Mouse (Mus musculus) liver, embryonic 14.5 days (tissue): Measurements from ENCODE around the gene Mamdc4. TPM values are rescaled to one million over a fixed set of nuclear protein-coding genes. Genes with fewer than 3 reads are reported as not detected.

ENCODE experiments used
- ATAC-seq: fragments of 200-750 bp; cut with Nextera tagmentation; 2 replicates; pipeline ENCODE4 v1.8.0; 2017; ENCODE audit warnings: moderate number of reproducible peaks, mild to moderate bottlenecking, moderate library complexity; ENCODE audit not compliant: insufficient read depth
- DNase-seq, 3 experiments: peaks; one replicate each; pipeline ENCODE4 v3.0.0-alpha.2; 2012 to 2013; ENCODE audit warnings: low read depth in 3 of 3, low spot score in 3 of 3
- H3K27ac ChIP-seq: fragments of 300-500 bp; sonication (generic); 2 replicates; pipeline ENCODE4 v1.5.1; 2014; ENCODE audit warnings: moderate library complexity, mild to moderate bottlenecking, control low read depth, inconsistent platforms
- H3K27me3 ChIP-seq: fragments of 300-500 bp; sonication (generic); 2 replicates; pipeline ENCODE4 v1.6.1; 2014; ENCODE audit warnings: mild to moderate bottlenecking, low read length, moderate library complexity; ENCODE audit not compliant: control insufficient read depth, insufficient read depth
- H3K36me3 ChIP-seq: fragments of 300-500 bp; sonication (generic); replicated peaks from 2 replicates; pipeline ENCODE4 v1.6.1; 2014; ENCODE audit warnings: low read depth; ENCODE audit not compliant: control insufficient read depth, insufficient read depth
- H3K4me1 ChIP-seq, 2 experiments: fragments of 200-500 bp in 1 of 2; fragments of 300-500 bp in 1 of 2; sonication (generic) in 1 of 2; replicated peaks; 2 replicates each; pipeline ENCODE4 v1.6.1; 2012 to 2014; ENCODE audit warnings: antibody characterized with exemption in 1 of 2, inconsistent platforms in 1 of 2, low read length in 1 of 2; ENCODE audit not compliant: control insufficient read depth in 2 of 2, insufficient read depth in 2 of 2
- H3K4me2 ChIP-seq: fragments of 300-500 bp; sonication (generic); 2 replicates; pipeline ENCODE4 v1.6.1; 2014; ENCODE audit warnings: low read depth, mild to moderate bottlenecking, control low read depth, moderate library complexity
- H3K4me3 ChIP-seq, 2 experiments: fragments of 200-500 bp in 1 of 2; fragments of 300-500 bp in 1 of 2; sonication (generic) in 1 of 2; 2 replicates each; pipeline ENCODE4 v1.5.1; 2012 to 2014; ENCODE audit warnings: low read depth in 2 of 2, low read length in 2 of 2, mild to moderate bottlenecking in 2 of 2, control low read depth in 1 of 2, inconsistent platforms in 1 of 2, moderate library complexity in 1 of 2; ENCODE audit not compliant: insufficient read depth in 1 of 2
- H3K9ac ChIP-seq: fragments of 300-500 bp; sonication (generic); replicated peaks from 2 replicates; pipeline ENCODE4 v1.6.1; 2014; ENCODE audit warnings: mild to moderate bottlenecking, control low read depth, moderate library complexity
- H3K9me3 ChIP-seq: fragments of 300-500 bp; sonication (generic); 2 replicates; pipeline ENCODE4 v1.6.1; 2016; ENCODE audit warnings: low read length, mixed read lengths; ENCODE audit not compliant: control insufficient read depth
- CTCF ChIP-seq: IDR thresholded peaks from 2 replicates; pipeline ENCODE4 v1.5.1; 2016; ENCODE audit warnings: antibody characterized with exemption, low read depth, control low read depth
- EP300 ChIP-seq: IDR thresholded peaks from 2 replicates; pipeline ENCODE4 v1.6.1; 2016; ENCODE audit warnings: antibody characterized with exemption, low read depth
- WGBS: fragments of 180-500 bp; shearing (Covaris S2); extraction: QIAGEN DNeasy Blood & Tissue Kit; methylation state at CpG from one replicate; pipeline ENCODE4 v1.1.7; 2014; ENCODE audit not compliant: insufficient replicate concordance; 5-methylcytosine and 5-hydroxymethylcytosine counted together
- polyA plus RNA-seq, 2 experiments: library from polyadenylated mRNA; depleted of rRNA in 1 of 2; stranded (reverse) in 1 of 2; unstranded in 1 of 2; fragments of >200 nt; fragmentation: Nextera tagmentation in 1 of 2; extraction: Ambion mirVana in 1 of 2; gene quantifications; 2 replicates each; pipeline versions ENCODE4 v1.2.1 to v1.2.3; 2012 to 2014

The Mamdc4 gene
- polyA plus RNA-seq, 2 experiments = 0.25 to 9.7 TPM

- Histone ChIP-seq H3K4me2 (no peak within 1 kb of the TSS), H3K27me3 (peaks cover 23% of the 10 kb centered on the region), H3K27ac (no peak within 1 kb of the TSS), H3K9me3 (no peaks in the 10 kb centered on the region), H3K9ac (no peak within 1 kb of the TSS), H3K4me3 (no peak within 1 kb of the TSS), H3K36me3 (no peaks in the 10 kb centered on the region), H3K4me1 (peaks cover 0 to 6% of the 10 kb centered on the region in 2 experiments; a peak in 2 of 4 replicates)
- DNase-seq (no peak), ATAC-seq (no peak)
- no peak for TF ChIP-seq EP300
- WGBS = 53% methylated on average over 3 of the region's 3 CpGs
Measured at GRCm38 (mm10) chr2:25617578-25617977, 42.9 kb upstream of the Mamdc4 start, which contains the start of gene Ccdc183. TSS of gene Ccdc183 (minus strand) at chr2:25617678.

GRCm38 (mm10) chr2:25616398-25616797 is 41.8 kb upstream of the Mamdc4 start:
- DNase-seq = no peak
- WGBS = 19% methylated on average over 22 of the region's 22 CpGs
- Histone ChIP-seq H3K9ac (no peak overlapping the region), H3K4me2 (no peak overlapping the region), H3K9me3 (no peaks in the 10 kb centered on the region), H3K27me3 (peaks cover 23% of the 10 kb centered on the region), H3K4me1 (peaks cover 0 to 4% of the 10 kb centered on the region in 2 experiments; a peak in 2 of 4 replicates), H3K36me3 (no peaks in the 10 kb centered on the region), H3K27ac (no peak overlapping the region), H3K4me3 (no peak overlapping the region)
- TF ChIP-seq EP300 (no peak), CTCF (no peak)
- no peak for ATAC-seq

- H3K27me3 ChIP-seq = no peaks in the 10 kb centered on the region
- peak overlapping the region; percentile 80 for H3K4me2 ChIP-seq
- peak overlapping the region; percentile 75 to 88; a peak in 3 of 4 replicates for H3K4me3 ChIP-seq
- no peak overlapping the region for H3K27ac ChIP-seq
- no peak overlapping the region for H3K9ac ChIP-seq
- no peak for TF ChIP-seq EP300
- no peak for TF ChIP-seq CTCF
- peaks cover 15 to 16% of the 10 kb centered on the region in 2 experiments for H3K4me1 ChIP-seq
- WGBS = 50% methylated on average over 10 of the region's 10 CpGs
- peak; percentile 9; the same call in 1 of the 2 replicates for ATAC-seq
- DNase-seq = no peak
- H3K36me3 ChIP-seq = no peaks in the 10 kb centered on the region
- H3K9me3 ChIP-seq = no peaks in the 10 kb centered on the region
Measured at GRCm38 (mm10) chr2:25608671-25609070, 34.0 kb upstream of the Mamdc4 start.

GRCm38 (mm10) chr2:25607761-25608622 is 33.3 kb upstream of the Mamdc4 start, which contains the start of gene Rabl6:
TSS of gene Rabl6 (minus strand) at chr2:25608521.
- peaks cover 15 to 16% of the 10 kb centered on the region in 2 experiments for H3K4me1 ChIP-seq
- no peaks in the 10 kb centered on the region for H3K9me3 ChIP-seq
- WGBS = under 1% methylated on average over 80 of the region's 80 CpGs
- ATAC-seq (peak; percentile 83), DNase-seq (peak; percentile 71 to 75 (median 74))
- peak within 1 kb of the TSS; percentile 83 for H3K9ac ChIP-seq
- no peaks in the 10 kb centered on the region for H3K36me3 ChIP-seq
- peak within 1 kb of the TSS; percentile 75 to 88 for H3K4me3 ChIP-seq
- H3K27me3 ChIP-seq = no peaks in the 10 kb centered on the region
- peak within 1 kb of the TSS; percentile 80 for H3K4me2 ChIP-seq
- TF ChIP-seq EP300 = no peak
- TF ChIP-seq CTCF = no peak
- H3K27ac ChIP-seq = peak within 1 kb of the TSS; percentile 24

- Histone ChIP-seq H3K27ac (no peak overlapping the region), H3K9ac (no peak overlapping the region), H3K4me1 (peaks cover 10 to 13% of the 10 kb centered on the region in 2 experiments; a peak in 3 of 4 replicates), H3K9me3 (no peaks in the 10 kb centered on the region), H3K4me3 (no peak overlapping the region), H3K36me3 (peaks cover 37% of the 10 kb centered on the region), H3K27me3 (no peaks in the 10 kb centered on the region), H3K4me2 (no peak overlapping the region)
- TF ChIP-seq EP300 = no peak
- no peak for TF ChIP-seq CTCF
- 90% methylated on average over 5 of the region's 5 CpGs for WGBS
- DNase-seq = no peak
- ATAC-seq = no peak
Measured at GRCm38 (mm10) chr2:25602526-25602925, 27.9 kb upstream of the Mamdc4 start.
